Mouse (Mus musculus): ENCODE data around the gene Psma7. TPM values are rescaled to one million over a fixed set of nuclear protein-coding genes. Genes with fewer than 3 reads are reported as not detected.

Gene Psma7
- polyA plus RNA-seq (2012; rRNA removed): 184 and 209 TPM in 2 replicates

DNA sequence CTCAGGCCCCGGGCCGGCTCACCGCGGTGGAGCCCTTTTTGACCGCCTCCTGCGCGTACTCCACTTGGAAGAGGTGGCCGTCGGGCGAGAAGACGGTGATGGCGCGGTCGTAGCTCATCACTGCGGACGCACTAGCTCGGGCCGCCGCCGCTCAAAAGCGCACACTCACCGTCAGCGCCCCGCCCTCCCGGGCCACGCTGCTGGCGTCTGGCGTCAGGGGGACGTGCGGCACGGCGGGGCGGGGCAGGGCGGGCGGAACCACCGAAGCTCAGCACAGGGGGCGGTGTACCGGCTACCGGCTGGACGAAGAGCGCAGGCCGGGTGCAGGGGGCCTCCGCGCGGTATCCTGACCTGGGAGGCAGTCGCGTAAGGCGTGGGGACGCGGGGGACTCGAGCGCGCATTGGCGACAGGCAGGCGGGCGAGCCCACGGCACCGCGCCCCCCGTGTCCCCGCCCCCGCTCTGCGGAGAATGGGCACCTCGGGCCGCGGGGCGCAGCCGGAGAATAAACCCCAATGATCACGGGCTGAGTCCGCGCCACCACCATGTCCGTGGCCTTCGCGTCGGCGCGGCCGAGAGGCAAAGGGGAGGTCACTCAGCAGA is at the start of gene Psma7, which contains the start of gene Ss18l1:
Gene Psma7 (minus strand): TSS at position 178 of the 602 bp plus-strand sequence.
Gene Ss18l1 (plus strand): TSS at position 254 of the 602 bp plus-strand sequence.
- WGBS: 1% methylated on average over 76 of the region's 78 CpGs

DNA sequence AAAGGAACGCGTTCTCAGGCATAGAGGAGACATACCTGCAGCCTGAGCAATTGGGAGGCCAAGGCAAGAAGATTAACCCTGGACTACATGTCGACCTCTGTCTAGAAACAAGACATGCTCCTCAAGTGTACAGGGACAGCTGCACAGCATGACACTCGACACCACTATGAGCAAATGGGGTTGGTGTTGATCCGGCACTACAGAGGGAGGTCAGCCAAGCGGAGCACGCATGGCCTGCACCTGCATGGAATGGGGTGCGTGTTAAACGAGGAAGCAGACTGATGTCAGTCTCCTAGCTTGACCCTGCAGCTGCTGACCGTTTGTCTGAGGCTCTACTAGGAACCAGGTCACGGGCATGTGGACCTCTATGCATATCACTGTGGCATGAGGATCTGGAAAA is 48.1 kb upstream of the Psma7 start:
- 52% methylated on average over 11 of the region's 11 CpGs for WGBS
- DNase-seq (ENCODE audit: low read depth, low spot score): no peak

More for the DNA sequence above, at the start of gene Psma7, which contains the start of gene Ss18l1:
- no peak for DNase-seq (ENCODE audit: low read depth, low spot score)

DNA sequence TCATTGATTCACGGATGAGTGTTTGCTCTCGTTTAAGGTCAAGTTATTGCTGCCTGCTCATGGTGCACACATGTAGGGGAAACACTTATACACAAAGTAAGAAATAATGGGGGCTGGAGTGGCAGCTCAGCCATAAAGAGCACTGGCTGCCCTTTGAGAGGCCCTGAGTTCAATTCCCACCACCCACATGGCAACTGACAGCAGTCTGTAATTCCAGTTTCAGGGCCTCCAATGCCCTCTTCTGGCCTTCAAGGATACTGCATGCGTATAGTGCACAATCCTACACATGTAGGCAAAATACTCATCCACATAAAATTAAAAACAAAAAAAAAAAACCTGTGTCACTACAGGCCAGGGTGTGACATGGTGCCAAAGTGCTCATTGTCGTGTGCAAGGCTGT is 45.2 kb upstream of the Psma7 start:
- no peak for DNase-seq (ENCODE audit: low read depth, low spot score)
- 90% methylated on average over 4 of the region's 4 CpGs for WGBS

DNA sequence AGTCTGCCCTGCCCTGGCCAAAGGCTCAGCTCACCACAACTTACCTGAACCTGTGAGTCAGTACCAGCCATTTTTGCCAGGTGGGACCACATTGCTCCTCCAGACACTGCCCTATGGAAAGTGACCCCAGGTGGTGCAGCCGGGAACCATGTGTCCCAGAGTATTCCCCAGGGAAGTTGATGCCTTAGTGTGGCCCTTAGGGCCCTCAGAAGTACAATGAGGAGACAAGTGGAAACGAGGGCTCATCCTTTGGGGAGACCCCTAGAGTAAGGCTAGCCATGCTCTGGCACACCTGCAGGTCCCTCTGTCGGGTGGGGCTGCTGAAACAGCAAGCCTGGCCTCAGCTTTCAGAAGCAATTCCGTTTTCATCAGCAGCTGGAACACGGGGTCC is 44.4 kb upstream of the Psma7 start:
- WGBS: 85% methylated on average over 5 of the region's 5 CpGs

DNA sequence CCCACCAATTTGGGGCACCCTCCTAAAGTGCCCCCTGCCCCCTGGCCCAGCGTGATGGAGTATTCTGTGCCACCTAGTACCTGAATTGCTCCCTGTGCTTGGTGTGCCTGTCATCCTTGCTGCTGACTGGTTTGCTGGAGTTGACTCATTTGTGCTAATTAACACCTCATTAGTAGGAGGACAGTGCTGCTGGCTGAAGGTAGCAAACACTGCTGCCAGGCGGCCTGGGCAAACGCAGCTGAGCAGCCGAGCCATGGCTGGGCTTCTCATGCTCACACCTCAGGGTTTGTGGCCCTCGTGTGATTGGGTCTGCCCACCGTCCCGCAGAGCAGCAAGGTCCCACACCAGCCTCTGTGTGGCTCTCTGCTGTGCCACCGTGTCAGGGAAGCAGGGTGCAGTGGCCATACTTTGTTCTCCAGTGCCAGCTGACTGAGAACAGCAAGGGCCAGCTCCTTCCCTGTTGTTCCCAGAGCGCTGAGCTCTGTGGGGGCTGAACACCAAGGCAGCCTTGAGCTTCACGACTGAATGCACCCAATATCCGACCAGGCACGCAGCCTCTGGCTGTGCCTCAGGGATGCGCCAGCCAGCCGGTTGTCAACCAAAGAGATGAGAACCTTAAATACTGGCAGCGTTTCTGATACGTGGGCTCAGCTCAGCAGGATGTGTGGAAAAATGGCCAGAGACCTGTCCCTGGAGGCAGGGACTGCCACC is 43.8 kb upstream of the Psma7 start:
- WGBS: 82% methylated on average over 16 of the region's 16 CpGs
- DNase-seq (ENCODE audit: low read depth, low spot score): no peak

More for the DNA sequence above, 44.4 kb upstream of the Psma7 start:
- no peak for DNase-seq (ENCODE audit: low read depth, low spot score)

DNA sequence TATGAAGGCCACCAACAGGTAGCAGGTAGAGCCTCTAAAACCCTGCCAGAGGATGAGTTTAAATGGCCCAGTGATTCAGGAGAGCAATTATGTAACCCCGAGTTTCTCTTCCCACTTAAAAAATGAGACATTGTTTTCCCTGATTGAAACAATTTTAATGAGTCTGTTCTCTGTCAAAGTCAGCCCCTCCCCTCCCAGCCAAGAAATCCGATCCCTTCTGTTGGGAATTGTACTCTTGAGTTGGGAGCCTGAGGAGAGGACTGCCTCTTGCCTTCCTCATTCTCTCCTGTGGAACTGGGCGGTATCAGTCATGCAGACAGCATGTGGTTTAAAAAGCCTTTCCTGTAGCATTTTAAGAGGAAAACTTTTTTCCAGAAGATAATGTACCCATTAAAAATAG is 42.3 kb upstream of the Psma7 start:
- DNase-seq (ENCODE audit: low read depth, low spot score): no peak
- WGBS: 58% methylated on average over 3 of the region's 3 CpGs

DNA sequence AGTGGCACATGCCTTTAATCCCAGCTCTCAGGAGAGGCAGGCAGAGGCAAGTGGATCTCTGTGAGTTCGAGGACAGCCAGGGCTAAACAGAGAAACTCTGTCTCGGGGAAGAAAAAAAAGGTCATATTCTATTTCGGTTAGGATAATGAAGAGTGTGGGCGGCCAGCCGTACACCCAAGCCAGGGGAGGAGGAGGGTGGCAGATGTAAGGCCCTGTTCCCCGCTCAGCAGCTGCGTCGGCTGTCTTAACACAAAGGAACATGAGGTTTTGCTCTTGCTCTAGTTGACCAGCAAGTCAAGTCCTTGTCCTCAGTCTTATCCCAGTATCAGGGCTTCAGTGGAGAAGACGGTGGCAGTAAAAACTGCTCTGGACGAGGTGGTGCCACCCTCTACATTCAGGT is 40.8 kb upstream of the Psma7 start:
- DNase-seq (ENCODE audit: low read depth, low spot score): no peak
- WGBS: 92% methylated on average over 10 of the region's 10 CpGs

DNA sequence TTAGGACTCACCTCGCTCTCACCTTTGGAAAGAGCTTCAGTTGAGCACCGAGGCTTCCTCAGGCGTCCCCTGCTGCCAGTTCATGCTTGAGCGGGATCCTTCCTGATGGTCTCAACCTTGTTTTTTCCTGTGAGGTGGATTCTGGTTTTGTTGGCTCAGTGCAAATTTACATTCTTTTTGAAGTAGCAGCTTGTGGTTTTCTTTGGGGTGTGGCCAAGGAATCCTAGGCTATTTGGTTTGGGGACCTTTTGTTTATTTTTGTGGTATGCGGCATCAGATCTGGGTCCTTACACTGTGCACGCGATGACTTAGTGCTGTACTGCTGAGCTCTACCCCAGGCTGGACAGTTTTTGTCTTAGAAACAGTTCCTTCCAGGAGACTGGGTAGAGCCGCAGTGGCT is 38.4 kb upstream of the Psma7 start:
- DNase-seq (ENCODE audit: low read depth, low spot score): no peak
- WGBS: 69% methylated on average over 8 of the region's 8 CpGs

DNA sequence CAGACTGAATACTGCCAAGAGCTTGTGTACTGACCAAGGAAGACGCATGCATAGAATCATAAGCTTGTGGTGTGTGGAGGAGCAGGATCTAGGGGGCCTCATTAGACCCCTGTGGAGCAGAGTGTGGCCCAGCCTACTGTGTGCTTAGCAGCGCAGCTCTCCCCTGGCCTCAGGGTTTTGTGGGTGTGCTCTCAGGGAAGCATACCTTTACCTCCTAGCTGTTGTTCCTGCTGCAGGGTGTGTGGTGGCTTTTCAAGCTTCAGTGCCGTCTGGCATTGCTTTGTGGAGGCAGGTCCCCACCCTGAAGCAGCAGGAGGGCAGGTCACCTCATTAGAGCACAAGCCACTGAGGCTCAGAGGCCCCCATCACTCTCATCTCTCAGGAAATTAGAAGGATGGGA is 35.4 kb upstream of the Psma7 start:
- WGBS: 83% methylated on average over 3 of the region's 3 CpGs
- DNase-seq (ENCODE audit: low read depth, low spot score): no peak

DNA sequence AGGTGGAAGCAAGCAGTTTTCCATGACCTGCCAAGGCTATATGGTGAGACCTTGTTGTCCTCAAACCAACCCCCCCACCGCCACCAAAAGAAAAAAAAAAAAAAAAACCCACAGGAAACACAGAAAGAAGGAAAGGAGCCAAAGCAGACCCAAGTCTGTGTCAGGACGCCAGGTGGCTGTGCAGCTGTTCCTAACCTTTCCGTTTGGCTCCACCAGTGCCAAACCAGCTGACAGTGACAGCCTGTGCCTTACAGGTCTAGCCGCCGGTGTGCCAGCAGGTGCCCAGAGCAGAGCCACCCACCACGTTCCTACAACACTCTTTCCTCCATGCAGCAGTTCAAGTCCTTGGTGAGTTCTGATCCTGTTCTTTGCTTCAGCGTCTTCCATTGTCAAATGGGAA is 30.7 kb upstream of the Psma7 start:
- no peak for DNase-seq (ENCODE audit: low read depth, low spot score)
- WGBS: 86% methylated on average over 7 of the region's 7 CpGs

DNA sequence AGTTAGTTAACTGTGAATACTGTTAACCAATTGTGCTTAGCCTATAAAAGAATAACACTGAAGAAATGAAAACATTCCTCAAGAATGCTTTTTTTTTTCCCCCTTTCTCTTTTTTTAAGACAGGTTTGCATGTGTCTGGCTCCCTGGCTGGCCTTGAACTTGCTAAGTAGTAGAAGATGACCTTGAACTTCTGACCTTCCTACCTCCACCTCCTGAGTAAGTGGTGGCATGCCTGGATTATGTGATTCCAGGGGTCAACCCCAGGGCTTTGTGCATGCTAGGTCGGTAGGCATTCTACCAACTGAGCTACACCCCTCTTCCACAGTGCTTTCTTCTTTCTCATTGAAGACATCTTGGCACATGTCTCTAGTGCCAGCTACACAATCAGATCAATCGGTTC is 29.4 kb upstream of the Psma7 start:
- DNase-seq (ENCODE audit: low read depth, low spot score): no peak
- 77% methylated on average over 2 of the region's 2 CpGs for WGBS

DNA sequence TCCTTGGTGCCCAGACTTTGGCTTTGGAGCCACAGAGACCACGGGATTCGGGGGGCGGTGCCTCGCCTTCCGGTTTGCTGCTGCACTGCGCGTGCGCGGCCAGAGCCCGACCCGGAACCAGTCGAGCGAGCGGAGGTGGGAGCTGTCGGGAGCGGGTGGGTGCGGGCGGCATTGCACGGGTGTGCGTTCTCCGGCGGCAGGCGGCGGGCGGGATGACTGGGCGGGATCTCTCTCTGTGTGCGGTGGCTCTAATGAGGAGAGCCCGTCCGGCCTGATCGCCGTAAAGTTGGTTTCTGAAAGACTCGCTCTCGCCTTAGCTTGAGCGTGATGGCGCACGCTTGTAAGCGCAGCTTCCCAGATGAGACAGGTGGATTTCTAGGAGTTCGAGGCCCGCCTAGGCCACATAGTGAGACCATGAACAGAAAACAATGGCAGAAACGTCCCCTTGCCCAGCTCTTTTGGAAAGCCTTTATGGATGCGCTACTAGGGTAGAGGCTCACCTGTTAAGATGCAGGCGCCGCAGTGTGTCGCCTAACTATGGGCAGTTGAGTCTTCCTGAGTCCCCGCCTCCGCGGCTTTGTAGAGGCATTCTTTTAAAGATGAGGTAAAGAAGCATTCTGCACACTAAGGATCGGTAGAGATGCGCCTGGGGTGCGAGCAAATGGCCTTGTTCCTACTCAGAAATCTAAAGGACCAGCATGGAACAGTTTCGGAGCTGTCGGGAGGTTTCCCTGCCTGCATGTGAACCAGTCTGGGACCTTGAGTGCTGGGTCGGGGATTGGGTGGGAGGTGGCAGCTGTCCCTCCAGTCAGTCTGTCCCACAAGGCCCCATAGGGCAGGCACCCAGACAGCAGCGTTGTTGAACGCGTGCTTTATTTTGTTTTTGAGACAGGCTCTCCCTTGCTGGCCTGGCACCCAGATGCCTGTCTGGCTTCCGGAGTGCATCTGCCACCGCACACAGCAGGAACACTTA is 28.5 kb upstream of the Psma7 start, which contains the start of gene Mtg2:
Gene Mtg2 (plus strand): TSS at position 108 of the 973 bp plus-strand sequence.
- peak; percentile 73 for DNase-seq (ENCODE audit: low read depth, low spot score)
- WGBS: 4% methylated on average over 58 of the region's 58 CpGs

DNA sequence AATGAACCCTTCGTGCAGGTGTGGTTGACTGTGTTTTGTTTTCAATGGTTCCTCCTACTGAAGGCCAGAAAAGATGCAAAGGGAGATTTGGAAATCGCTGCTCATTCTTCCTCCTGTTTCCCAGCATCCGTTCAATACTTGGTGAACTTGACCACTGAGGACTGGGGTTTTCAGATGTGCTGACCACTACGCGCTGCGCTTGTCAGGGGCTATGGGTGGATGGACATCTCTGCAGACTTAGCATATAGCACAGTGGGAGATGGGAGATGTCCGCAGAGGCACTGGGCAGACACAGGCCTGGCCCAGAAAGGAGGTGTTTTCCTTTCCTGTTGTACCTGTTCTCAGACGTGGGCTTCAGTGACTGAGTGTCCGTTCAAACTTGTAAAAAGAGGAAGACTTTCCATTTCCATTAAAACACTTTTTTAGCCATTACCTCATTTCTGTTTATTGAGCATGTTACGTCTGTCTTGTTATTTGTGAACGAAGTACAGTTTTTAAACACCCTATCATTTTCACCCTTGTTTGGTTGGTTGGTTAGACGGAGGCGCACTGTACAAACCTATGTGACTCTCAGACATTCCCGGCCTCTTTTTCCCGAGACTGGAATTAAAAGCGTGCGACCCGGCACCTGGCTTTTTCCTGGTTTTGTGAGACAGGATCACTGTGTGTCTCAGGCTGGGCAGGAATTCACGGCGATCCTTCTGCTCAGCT is 27.7 kb upstream of the Psma7 start:
- 28% methylated on average over 20 of the region's 20 CpGs for WGBS
- DNase-seq (ENCODE audit: low read depth, low spot score): no peak

DNA sequence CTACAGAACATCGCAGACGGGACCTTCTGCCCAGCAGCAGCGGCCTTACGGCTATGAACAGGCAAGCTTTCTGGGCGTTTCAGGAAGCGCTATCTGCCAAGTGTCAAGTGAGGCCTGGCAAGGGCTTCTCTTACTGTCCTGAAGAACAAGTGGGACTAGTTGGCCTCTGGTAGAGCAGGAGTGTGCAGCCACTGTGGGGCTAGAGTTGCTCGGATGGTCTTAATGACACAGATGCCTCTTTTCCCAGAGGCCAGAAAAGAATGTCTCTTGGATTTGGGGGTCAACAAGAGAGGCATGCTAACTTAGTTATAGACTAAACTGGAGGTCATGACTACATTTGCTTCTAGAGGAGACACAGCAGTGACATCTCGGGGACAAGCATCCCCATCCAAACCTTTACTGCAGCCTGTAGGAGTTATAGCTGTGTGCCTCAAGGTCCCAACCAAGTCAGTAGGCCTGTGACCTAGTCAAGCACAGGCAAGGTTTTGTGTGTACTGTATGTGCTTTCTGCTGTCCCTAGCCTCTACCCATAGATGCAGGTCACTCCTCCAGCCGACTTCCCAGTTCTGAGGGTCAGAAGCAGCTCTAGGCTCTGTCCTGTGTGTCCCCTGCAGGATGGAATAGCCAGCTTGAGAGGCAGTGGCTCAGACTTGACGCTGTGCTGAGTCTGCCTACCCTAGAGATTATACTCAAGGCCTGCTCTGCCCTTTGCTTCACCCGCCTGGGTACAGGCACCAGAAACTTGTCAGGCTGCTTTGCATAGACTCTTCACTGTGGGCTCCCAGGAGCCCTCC is 21.3 kb upstream of the Psma7 start:
- 91% methylated on average over 11 of the region's 11 CpGs for WGBS
- no peak for DNase-seq (ENCODE audit: low read depth, low spot score)

DNA sequence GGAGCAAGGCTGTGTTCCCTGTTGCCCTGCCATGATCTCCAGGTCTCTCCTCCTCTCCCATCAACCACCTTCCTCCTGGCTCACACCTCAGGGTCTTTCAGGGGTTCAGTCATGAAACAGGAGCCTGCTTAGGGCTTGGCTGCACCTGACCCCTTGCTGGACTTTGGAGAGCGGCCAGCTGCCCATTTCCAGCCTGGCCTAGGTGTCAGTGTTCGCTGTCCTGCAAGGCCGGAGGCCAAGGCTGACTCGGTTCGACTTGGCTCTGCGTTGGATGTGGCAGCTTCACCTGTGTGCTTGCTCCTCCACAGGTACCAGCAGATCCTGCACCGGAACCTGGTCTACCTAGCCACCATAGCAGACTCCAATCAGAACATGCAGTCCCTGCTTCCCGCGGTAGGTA is 10.8 kb upstream of the Psma7 start:
- 96% methylated on average over 9 of the region's 9 CpGs for WGBS
- no peak for DNase-seq (ENCODE audit: low read depth, low spot score)

DNA sequence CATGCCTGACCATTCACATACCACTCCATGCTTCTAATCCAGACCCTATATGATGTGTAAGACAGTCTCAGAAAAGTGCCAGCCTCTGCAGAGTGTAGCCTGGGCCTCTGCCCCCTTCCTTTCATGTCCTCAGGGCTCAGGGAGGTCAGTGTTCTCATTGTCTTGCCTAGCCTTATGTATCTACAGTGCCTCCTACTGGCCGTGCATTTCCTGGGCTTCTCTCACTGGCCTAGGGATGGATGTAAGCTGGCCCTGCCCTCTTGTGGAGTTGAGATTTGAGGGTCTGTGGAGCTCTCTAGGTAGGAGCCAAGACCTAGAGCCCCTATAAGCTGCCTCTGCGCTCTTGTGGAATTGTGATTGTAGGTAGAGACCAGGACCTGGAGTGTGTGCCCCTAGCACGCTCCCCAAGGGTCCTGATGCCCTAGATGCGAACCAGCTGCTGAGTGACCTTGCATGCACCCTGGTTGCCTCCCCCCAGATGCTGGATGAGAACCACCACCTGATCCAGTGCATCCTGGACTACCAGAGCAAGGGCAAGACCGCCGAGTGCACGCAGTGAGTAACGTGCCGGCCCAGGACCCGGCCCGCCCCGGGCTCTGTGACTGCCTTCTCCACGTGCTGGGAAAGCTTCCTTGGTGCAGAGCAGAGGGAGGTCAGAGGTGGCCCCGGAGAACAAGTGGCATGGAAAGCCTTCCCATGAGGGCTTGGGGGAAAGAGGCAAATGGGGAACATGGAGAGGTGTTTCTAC is 9.9 kb upstream of the Psma7 start:
- DNase-seq (ENCODE audit: low read depth, low spot score): no peak
- 94% methylated on average over 14 of the region's 14 CpGs for WGBS

DNA sequence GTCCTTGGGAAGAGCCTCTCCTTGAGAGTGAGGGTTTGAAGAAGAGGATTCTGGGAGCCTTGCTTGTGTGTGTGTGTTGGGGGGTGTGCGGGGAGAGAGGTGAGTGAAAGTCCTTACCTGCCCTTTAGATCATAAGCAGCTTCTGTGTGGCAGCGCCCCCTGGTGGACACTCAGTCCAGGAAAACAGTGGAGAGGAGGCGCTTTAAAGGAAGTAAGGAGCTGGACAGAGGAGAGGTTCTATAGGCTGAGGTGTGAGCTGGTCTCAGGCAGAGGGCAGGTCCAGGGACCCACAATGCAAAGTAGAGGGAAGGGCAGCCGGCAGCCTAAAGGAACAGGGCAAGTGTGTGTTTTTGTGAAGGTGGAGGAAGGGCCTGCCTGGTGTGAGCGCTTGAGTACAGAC is 8.8 kb upstream of the Psma7 start:
- 23% methylated on average over 5 of the region's 5 CpGs for WGBS
- DNase-seq (ENCODE audit: low read depth, low spot score): no peak

DNA sequence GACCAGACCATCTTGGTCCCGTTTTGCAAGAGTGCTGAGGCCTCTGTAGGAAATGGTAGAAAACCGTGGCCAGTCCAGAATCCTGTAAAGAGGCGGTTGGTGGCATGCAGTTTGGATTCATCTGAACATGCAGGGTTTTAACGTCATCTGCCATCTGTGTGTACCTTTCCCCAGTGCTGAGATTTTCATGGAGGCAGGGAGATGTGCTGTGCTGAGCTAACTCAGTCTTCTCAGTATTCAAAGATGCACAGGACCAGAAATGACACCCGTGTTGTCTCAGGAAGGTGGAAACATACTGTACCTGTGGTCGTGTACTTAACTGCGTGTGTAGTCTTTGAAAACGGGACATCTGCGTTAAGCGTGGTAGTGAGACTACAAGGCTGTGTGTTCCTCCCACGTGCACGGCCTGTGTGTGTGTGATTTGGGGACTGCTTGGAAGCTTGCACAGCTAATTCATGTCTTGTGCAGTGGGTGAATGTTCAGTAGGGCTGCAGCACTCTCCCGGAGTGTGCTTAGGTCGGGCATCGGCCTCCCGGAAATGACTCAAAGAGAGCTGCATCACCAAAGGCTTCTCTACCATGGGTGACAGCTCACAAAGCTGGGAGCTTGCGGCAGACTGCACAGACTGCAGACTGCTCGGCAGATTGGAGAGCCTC is 5.9 kb upstream of the Psma7 start:
- 95% methylated on average over 18 of the region's 18 CpGs for WGBS

More for the DNA sequence above, 5.9 kb upstream of the Psma7 start:
- no peak for DNase-seq (ENCODE audit: low read depth, low spot score)

Data from large intestine, adult 2 months (tissue).